Mouse (Mus musculus) lung, postnatal 0 days (tissue): ENCODE measurements around the gene Sdhb. TPM values are rescaled to one million over a fixed set of nuclear protein-coding genes. Genes with fewer than 3 reads are reported as not detected.

ENCODE experiments used
- ATAC-seq: fragments of 200-750 bp; cut with Nextera tagmentation; 2 replicates; pipeline ENCODE4 v1.8.0; 2017; ENCODE audit warnings: moderate library complexity
- DNase-seq: peaks from one replicate; pipeline ENCODE4 v3.0.0-alpha.2; 2016; ENCODE audit warnings: low spot score
- H3K27ac ChIP-seq: fragments of 300-500 bp; sonication (generic); 2 replicates; pipeline ENCODE4 v1.5.1; 2014; ENCODE audit warnings: antibody characterized with exemption, mild to moderate bottlenecking, low read length, mixed read lengths
- H3K27me3 ChIP-seq: fragments of 300-500 bp; sonication (generic); replicated peaks from 2 replicates; pipeline ENCODE4 v1.6.1; 2014; ENCODE audit warnings: low read length, mixed read lengths; ENCODE audit not compliant: insufficient read depth
- H3K36me3 ChIP-seq: fragments of 300-500 bp; sonication (generic); 2 replicates; pipeline ENCODE4 v1.6.1; 2014; ENCODE audit warnings: low read length, mixed read lengths; ENCODE audit not compliant: insufficient read depth
- H3K4me1 ChIP-seq: fragments of 300-500 bp; sonication (generic); 2 replicates; pipeline ENCODE4 v1.6.1; 2014; ENCODE audit warnings: antibody characterized with exemption, low read depth, low read length, mixed read lengths; ENCODE audit not compliant: insufficient read depth
- H3K4me2 ChIP-seq: fragments of 300-500 bp; sonication (generic); replicated peaks from 2 replicates; pipeline ENCODE4 v1.6.1; 2014; ENCODE audit warnings: low read depth, mild to moderate bottlenecking, low read length, moderate library complexity, mixed read lengths
- H3K4me3 ChIP-seq: fragments of 300-500 bp; sonication (generic); 2 replicates; pipeline ENCODE4 v1.5.1; 2014; ENCODE audit warnings: low read depth, low read length
- H3K9ac ChIP-seq: fragments of 300-500 bp; sonication (generic); replicated peaks from 2 replicates; pipeline ENCODE4 v1.6.1; 2014; ENCODE audit warnings: low read depth, mild to moderate bottlenecking
- H3K9me3 ChIP-seq: fragments of 300-500 bp; sonication (generic); 2 replicates; pipeline ENCODE4 v1.6.1; 2016; ENCODE audit warnings: low read length, mixed read lengths
- CTCF ChIP-seq: IDR thresholded peaks from 2 replicates; pipeline ENCODE4 v1.5.1; 2016; ENCODE audit warnings: antibody characterized with exemption, mild to moderate bottlenecking
- EP300 ChIP-seq: IDR thresholded peaks from 2 replicates; pipeline ENCODE4 v1.6.1; 2016; ENCODE audit warnings: antibody characterized with exemption, mild to moderate bottlenecking, control low read depth
- WGBS: fragments of 180-500 bp; shearing (Covaris S2); extraction: QIAGEN DNeasy Blood & Tissue Kit; methylation state at CpG from one replicate; pipeline ENCODE4 v1.1.7; 2014; 5-methylcytosine and 5-hydroxymethylcytosine counted together
- polyA plus RNA-seq: library from polyadenylated mRNA; unstranded; fragments of >200 nt; fragmentation: Nextera tagmentation; extraction: Ambion mirVana; gene quantifications from 2 replicates; pipeline ENCODE4 v1.2.1, GENCODE M21; 2015

Sdhb gene
- polyA plus RNA-seq, 1 experiment from 2014 or later, result 275 TPM

- Histone ChIP-seq H3K27me3 (no peaks in the 10 kb centered on the region), H3K36me3 (peaks cover 21% of the 10 kb centered on the region), H3K9me3 (no peaks in the 10 kb centered on the region), H3K4me2 (no peak overlapping the region), H3K4me1 (no peaks in the 10 kb centered on the region), H3K9ac (no peak overlapping the region), H3K4me3 (no peak overlapping the region), H3K27ac (no peak overlapping the region)
- 93% methylated on average over 9 of the region's 9 CpGs for WGBS
- TF ChIP-seq CTCF, result no peak
- TF ChIP-seq EP300, result no peak
- ATAC-seq (no peak), DNase-seq (no peak)
Measured at GRCm38 (mm10) chr4:140996812-140997211, 35.8 kb downstream of the Sdhb start.

GRCm38 (mm10) chr4:141005983-141006382, 45.0 kb downstream of the Sdhb start:
- Histone ChIP-seq H3K27me3 (no peaks in the 10 kb centered on the region), H3K27ac (no peak overlapping the region), H3K36me3 (peaks cover 23% of the 10 kb centered on the region; the same call in 1 of the 2 replicates), H3K4me1 (0 out of 2 replicates have a peak, but pooled peaks cover 3% of the 10 kb centered on the region), H3K9ac (no peak overlapping the region), H3K4me3 (no peak overlapping the region), H3K4me2 (no peak overlapping the region), H3K9me3 (no peaks in the 10 kb centered on the region)
- no peak for TF ChIP-seq EP300
- TF ChIP-seq CTCF, result peak; percentile 55
- no peak for DNase-seq
- ATAC-seq, result no peak
- WGBS, result 74% methylated on average over 13 of the region's 13 CpGs

- TF ChIP-seq EP300 (peak; percentile 93), CTCF (peak; percentile 30; the same call in 1 of the 2 replicates)
- peaks cover 19% of the 10 kb centered on the region; the same call in 1 of the 2 replicates for H3K36me3 ChIP-seq
- DNase-seq (peak; percentile 79), ATAC-seq (peak; percentile 88)
- H3K9me3 ChIP-seq, result no peaks in the 10 kb centered on the region
- 52% methylated on average over 8 of the region's 8 CpGs for WGBS
- no peaks in the 10 kb centered on the region for H3K27me3 ChIP-seq
- no peak overlapping the region for H3K9ac ChIP-seq
- 0 out of 2 replicates have a peak overlapping the region, but pooled peaks have one; percentile 57 for H3K27ac ChIP-seq
- H3K4me1 ChIP-seq, result 0 out of 2 replicates have a peak, but pooled peaks cover 3% of the 10 kb centered on the region
- H3K4me2 ChIP-seq, result no peak overlapping the region
- H3K4me3 ChIP-seq, result no peak overlapping the region
Measured at GRCm38 (mm10) chr4:141008028-141008427, 47.0 kb downstream of the Sdhb start.

- no peaks in the 10 kb centered on the region for H3K27me3 ChIP-seq
- WGBS, result 11% methylated on average over 7 of the region's 7 CpGs
- 0 out of 2 replicates have a peak, but pooled peaks cover 17% of the 10 kb centered on the region for H3K36me3 ChIP-seq
- DNase-seq (no peak), ATAC-seq (no peak)
- TF ChIP-seq CTCF, result no peak
- TF ChIP-seq EP300, result no peak
- H3K9me3 ChIP-seq, result no peaks in the 10 kb centered on the region
- peak within 1 kb of the TSS; percentile 73 for H3K4me2 ChIP-seq
- H3K27ac ChIP-seq, result peak within 1 kb of the TSS; percentile 79
- H3K4me1 ChIP-seq, result 0 out of 2 replicates have a peak, but pooled peaks cover 3% of the 10 kb centered on the region
- H3K9ac ChIP-seq, result peak within 1 kb of the TSS; percentile 59
- H3K4me3 ChIP-seq, result peak within 1 kb of the TSS; percentile 57
Measured at GRCm38 (mm10) chr4:141010118-141010517, 49.1 kb downstream of the Sdhb start, which contains the start of gene Mfap2. Mfap2 (plus strand) TSS chr4:141010418.

- DNase-seq, result peak; percentile 45
- Histone ChIP-seq H3K9me3 (no peaks in the 10 kb centered on the region), H3K36me3 (0 out of 2 replicates have a peak, but pooled peaks cover 17% of the 10 kb centered on the region), H3K9ac (peak overlapping the region; percentile 59), H3K27ac (peak overlapping the region; percentile 79), H3K4me1 (0 out of 2 replicates have a peak, but pooled peaks cover 3% of the 10 kb centered on the region), H3K4me2 (peak overlapping the region; percentile 73), H3K27me3 (no peaks in the 10 kb centered on the region), H3K4me3 (peak overlapping the region; percentile 57)
- 4% methylated on average over 24 of the region's 26 CpGs for WGBS
- peak; percentile 51 for ATAC-seq
- no peak for TF ChIP-seq EP300
- TF ChIP-seq CTCF, result no peak
Measured at GRCm38 (mm10) chr4:141010526-141010925, 49.5 kb downstream of the Sdhb start.

GRCm38 (mm10) chr4:141010941-141011429, 50.0 kb downstream of the Sdhb start:
- TF ChIP-seq CTCF (no peak), EP300 (no peak)
- peak overlapping the region; percentile 79 for H3K27ac ChIP-seq
- ATAC-seq, result peak; percentile 14; the same call in 1 of the 2 replicates
- peak overlapping the region; percentile 57 for H3K4me3 ChIP-seq
- H3K9me3 ChIP-seq, result no peaks in the 10 kb centered on the region
- 0 out of 2 replicates have a peak, but pooled peaks cover 3% of the 10 kb centered on the region for H3K4me1 ChIP-seq
- DNase-seq, result peak; percentile 51
- no peaks in the 10 kb centered on the region for H3K27me3 ChIP-seq
- H3K4me2 ChIP-seq, result peak overlapping the region; percentile 73
- WGBS, result under 1% methylated on average over 13 of the region's 17 CpGs
- H3K36me3 ChIP-seq, result 0 out of 2 replicates have a peak, but pooled peaks cover 14% of the 10 kb centered on the region
- H3K9ac ChIP-seq, result peak overlapping the region; percentile 59
